Mouse (Mus musculus) gastrocnemius, postnatal 36 days (tissue): ENCODE data around the gene Nemp1. TPM values are rescaled to one million over a fixed set of nuclear protein-coding genes. Genes with fewer than 3 reads are reported as not detected.

Experiments
- DNase-seq, 2 experiments: peaks; one replicate each; pipeline ENCODE4 v3.0.0; 2022
- intact Hi-C: fragments of 180-260 bp; cut with DNase I; formaldehyde crosslinking; loops from one replicate; pipeline ENCODE4 v1.15.1; 2025
- total RNA-seq, 2 experiments: library from RNA; stranded (reverse); gene quantifications; 2 replicates each; pipeline ENCODE4 v1.2.3; 2021

Nemp1 gene
- total RNA-seq, 2 experiments from 2014 or later, result 1.9 to 2.1 TPM

DNA sequence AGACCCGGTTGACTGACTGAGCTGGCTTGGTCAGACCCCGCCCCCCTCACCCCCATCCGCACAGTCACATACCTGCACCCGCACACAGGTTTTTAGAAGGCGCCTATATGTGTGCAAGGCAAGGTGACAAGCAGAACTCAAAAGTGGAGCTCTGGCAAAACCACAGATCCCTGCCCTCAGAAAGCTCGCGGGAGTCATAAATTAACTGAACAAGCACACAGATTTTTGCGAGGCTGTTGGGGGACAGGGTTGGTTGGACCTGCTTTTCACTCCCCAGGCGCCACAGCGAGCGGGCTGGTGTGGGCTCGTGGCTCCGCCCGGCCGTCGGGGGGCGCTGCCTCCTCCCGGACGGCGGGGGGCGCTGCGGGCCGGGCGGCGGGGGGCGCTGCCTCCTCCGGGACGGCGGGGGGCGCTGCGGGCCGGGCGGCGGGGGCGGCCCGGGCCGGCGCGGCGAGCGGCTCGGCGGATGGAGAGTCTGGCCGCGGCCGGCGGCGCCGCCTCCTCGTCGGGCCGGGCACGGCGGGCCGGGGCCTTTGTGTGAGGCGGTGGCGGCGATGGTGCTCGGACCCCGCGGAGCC is 72.5 kb downstream of the Nemp1 start, which contains the start of gene Zbtb39:
Zbtb39 (plus strand) TSS at position 456 of the 578 bp plus-strand sequence.
- DNase-seq, result peak; percentile 63 to 74
- intact Hi-C loops, result loop anchor here (2.0 to 10.0 kb wide), 4 partner anchors 47 to 266 kb away; partner anchors contain the start of genes Hsd17b6 and Stat6

DNA sequence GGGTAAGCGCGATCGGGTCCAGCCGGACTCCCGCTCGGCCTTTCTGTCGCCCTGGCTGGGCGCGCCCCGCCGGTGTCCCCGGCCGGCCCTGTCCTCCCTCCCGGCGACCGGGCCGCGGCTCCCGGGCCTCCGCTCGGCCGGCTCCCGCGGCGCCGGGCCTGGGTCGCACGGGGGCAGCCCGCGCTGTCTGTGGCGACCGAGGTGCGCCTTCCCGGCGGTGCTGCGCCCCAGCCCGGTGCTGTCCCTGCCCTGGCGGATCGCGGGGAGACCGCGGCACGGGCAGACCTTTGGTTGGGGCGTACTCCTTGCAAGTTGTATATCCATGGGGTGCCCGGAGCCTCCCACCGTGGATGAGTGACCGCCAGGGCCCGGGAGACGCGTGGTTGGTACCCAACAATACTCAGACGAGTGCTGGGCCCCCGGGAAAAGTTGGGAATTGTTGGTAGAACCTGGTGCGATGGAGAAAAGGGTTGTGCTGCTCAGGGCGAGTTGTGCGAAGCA is 73.0 kb downstream of the Nemp1 start:
- intact Hi-C loops, result loop anchor here (2.0 to 10.0 kb wide), 4 partner anchors 47 to 265 kb away; partner anchors contain the start of genes Hsd17b6 and Stat6
- DNase-seq, result no peak

DNA sequence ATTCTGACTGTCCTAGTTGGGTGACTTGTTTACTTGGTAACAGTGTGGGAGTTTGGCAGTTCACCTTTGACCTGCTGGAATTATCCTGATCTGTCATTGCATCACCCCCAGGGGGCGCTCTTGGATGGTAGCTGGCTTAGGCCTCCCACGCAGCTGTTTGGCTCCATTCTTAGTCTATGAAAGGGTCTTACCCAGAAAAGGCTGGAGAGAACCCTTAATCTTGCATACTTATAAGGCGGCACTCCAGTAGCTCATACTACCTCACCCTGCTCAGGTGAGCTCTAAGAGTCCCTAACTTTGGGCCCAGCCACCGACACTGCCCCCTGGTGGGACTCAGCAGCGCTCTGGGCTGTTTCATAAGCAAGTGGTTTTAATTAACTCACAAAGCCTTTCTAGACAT is 78.0 kb downstream of the Nemp1 start:
- intact Hi-C loops, result no loop called here
- no peak for DNase-seq

GRCm38 (mm10) chr10:127745886-127746285 is 79.2 kb downstream of the Nemp1 start:
- no peak for DNase-seq
- intact Hi-C loops, result no loop called here

- intact Hi-C loops, result no loop called here
Measured at GRCm38 (mm10) chr10:127747254-127747653, 80.6 kb downstream of the Nemp1 start.

DNA sequence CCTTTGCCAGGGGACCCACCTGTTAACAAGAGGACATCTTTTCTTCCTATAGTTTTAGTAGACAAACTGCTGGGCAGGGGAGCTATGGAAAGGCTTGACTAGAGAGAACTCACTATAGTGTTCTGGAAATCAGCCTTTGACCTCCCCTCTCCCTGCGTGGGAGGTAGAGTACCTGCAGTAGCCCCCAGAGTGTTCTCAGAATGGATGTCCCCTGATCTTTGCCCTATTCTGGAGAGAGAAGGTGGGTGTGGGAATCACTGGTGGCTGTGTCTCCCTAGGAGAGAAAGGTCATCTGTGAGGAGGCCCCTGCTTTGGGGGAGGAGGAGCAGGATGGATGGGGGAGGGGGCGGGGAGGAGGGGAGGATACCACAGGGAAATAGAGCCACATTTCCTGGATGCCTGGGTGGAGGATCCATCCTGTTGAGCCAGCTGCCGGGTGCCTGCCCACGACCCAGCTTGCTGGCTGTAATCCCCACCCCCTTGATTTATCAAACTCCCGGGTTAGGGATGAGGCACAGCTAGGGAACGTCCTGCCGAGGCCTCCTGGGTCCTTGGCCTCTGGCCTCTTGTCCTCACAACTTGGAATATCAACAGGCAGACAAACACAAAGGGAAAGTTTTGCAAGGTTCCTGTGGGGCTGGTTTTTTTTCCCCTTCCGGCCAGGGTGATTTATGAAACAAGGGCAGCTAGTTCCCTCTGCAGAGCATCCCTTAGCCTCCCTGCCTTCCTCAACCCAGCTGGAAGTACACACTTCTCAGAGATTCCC is 82.3 kb downstream of the Nemp1 start:
- intact Hi-C loops, result no loop called here
- no peak for DNase-seq

More at GRCm38 (mm10) chr10:127747254-127747653, 80.6 kb downstream of the Nemp1 start:
- DNase-seq, result no peak

DNA sequence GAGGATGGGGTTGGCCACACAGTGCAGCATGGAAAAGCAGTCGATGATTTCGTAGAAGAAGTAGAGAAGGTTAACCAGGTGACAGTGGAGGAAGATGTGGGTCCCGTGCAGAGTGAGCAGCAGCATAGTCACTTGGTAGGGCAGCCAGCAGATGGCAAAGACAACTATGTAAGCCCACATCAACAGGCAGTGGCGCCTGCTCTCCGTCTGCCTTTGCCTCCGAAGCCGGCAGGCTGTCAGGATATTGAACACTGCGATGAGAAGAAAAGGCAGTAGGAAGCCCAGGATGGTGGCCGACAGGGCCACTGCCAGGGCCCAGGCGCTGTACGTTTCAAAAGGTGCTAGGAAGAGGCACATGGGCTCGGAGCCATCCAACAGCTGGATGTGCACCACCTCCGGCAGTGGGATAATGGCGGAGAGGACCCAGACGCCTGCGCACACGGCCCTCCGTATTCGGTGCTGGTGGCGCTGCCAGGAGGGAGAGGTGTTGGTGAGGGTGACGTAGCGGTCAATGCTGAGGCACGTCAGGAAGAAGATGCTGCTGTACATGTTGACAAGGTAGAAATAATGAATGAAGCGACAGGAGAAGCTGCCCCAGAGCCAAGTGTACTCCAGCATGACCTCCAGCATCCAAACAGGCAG is 83.6 kb downstream of the Nemp1 start:
- intact Hi-C loops, result no loop called here
- DNase-seq, result no peak

Other genes starting within 250 kb of the Nemp1 start
- gene Stac3, start 165.2 kb upstream of the Nemp1 start, total RNA-seq, result 100 to 1,000 TPM; 342 to 376 TPM
- 10 to 100 TPM; 11.0 to 11.3 TPM for gene Ndufa4l2, start 151.9 kb upstream of the Nemp1 start, total RNA-seq
- 10 to 100 TPM; 23.4 to 26.4 TPM for gene Shmt2, start 144.5 kb upstream of the Nemp1 start, total RNA-seq
- gene Nxph4, start 132.3 kb upstream of the Nemp1 start, total RNA-seq, result under 1 TPM; 0.20 TPM
- gene Lrp1, start 45.8 kb upstream of the Nemp1 start, total RNA-seq, result 10 to 100 TPM; 48.6 to 49.1 TPM
- 10 to 100 TPM; 15.4 to 15.5 TPM for gene Stat6, start 23.9 kb upstream of the Nemp1 start, total RNA-seq
- 1 to 10 TPM; 2.3 to 4.4 TPM for gene Nab2, start 1.7 kb downstream of the Nemp1 start, total RNA-seq
- gene Myo1a, start 38.3 kb downstream of the Nemp1 start, total RNA-seq, result under 1 TPM; 0.15 to 0.18 TPM
- not detected for gene Tac2, start 57.6 kb downstream of the Nemp1 start, total RNA-seq
- 1 to 10 TPM; 5.1 to 5.9 TPM for gene Zbtb39, start 72.6 kb downstream of the Nemp1 start, total RNA-seq
- under 1 TPM; 0.13 to 0.15 TPM for gene Gpr182, start 84.8 kb downstream of the Nemp1 start, total RNA-seq
- under 1 TPM; 0.05 to 0.10 TPM for gene Rdh1, start 92.8 kb downstream of the Nemp1 start, total RNA-seq
- gene Rdh16f1, start 92.9 kb downstream of the Nemp1 start, total RNA-seq, result not detected
- gene Rdh9, start 109.5 kb downstream of the Nemp1 start, total RNA-seq, result under 1 TPM; 0.47 to 0.69 TPM
- gene Rdh16, start 134.3 kb downstream of the Nemp1 start, total RNA-seq, result not detected
- gene Rdh19, start 183.0 kb downstream of the Nemp1 start, total RNA-seq, result not detected
- not detected for gene Rdh16f2, start 199.6 kb downstream of the Nemp1 start, total RNA-seq
- gene Rdh7, start 221.9 kb downstream of the Nemp1 start, total RNA-seq, result not detected
- not detected for gene Sdr9c7, start 231.6 kb downstream of the Nemp1 start, total RNA-seq